Mouse (Mus musculus): ENCODE measurements around the gene Zfp513.

Gene Zfp513

DNA sequence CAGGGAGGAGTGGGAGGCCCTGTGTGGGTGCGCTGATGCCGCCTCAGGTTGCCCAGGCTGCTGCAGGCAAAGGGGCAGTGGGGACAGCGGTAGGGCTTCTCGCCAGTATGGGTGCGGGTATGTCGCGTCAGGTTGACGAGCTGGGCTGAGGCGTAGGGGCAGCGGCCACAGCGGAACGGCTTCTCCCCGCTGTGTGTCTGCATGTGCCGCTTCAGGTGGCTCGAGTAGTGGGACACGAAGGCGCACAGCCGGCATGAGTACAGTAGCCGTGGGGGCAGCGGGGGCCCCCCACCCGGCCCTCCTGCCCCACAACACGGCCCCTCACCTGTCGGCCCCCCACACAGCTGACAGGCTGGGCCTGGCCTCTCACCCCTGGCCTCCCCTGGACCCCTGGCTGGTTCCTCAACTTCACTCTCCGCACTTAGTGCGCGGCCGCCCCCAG is 1.8 kb downstream of the Zfp513 start:
- peak; percentile 57 to 67 for DNase-seq (ENCODE audit: inconsistent age in 2 of 2, low spot score in 1 of 2)

DNA sequence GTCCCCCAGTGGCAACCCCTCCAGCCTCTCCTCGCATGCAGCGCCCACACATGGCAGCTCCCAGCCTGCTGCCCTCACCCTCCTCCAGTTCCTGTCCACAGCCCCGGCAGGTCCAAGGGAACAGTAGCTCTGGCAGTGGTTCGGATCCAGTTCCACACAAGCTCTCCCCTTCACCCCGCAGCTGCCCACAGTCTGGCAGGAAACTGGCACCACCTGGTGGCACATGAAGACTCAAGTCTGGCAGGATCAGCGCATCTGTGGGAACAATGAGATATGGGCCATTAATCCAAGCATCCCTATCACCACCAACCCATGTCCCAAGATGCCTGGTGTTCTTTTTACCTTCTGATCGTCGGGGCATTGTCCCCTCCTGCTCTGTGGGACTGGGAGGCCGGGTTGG is 2.2 kb downstream of the Zfp513 start:
- peak in 1 of 2 experiments; percentile 73 for DNase-seq (ENCODE audit: inconsistent age in 2 of 2, low spot score in 1 of 2)

GRCm38 (mm10) chr5:31199321-31199892 is 2.7 kb downstream of the Zfp513 start:
- DNase-seq (ENCODE audit: inconsistent age in 2 of 2, low spot score in 1 of 2) = peak in 1 of 2 experiments; percentile 53

- peak in 1 of 2 experiments; percentile 57 for DNase-seq (ENCODE audit: inconsistent age in 2 of 2, low spot score in 1 of 2)
Measured at GRCm38 (mm10) chr5:31198616-31199320, 3.3 kb downstream of the Zfp513 start.

GRCm38 (mm10) chr5:31198170-31198569 is 3.9 kb downstream of the Zfp513 start:
- DNase-seq (ENCODE audit: inconsistent age in 2 of 2, low spot score in 1 of 2) = peak in 1 of 2 experiments; percentile 59

DNA sequence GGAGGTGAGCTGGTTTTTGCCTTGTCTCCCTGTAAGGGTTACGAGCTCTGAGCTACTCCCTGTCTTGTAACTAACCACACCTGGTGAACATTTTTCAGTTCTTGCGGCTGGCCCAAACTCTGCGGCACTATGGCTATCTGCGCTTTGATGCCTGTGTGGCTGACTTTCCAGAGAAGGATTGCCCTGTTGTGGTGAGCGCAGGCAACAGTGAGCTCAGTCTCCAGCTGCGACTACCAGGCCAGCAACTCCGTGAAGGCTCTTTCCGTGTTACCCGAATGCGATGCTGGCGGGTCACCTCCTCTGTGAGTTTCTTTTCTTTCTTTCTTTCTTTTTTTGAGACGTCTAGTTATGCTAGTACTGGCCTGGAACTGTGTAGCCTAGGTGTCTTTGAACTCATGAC is 5.0 kb downstream of the Zfp513 start:
- DNase-seq (ENCODE audit: inconsistent age in 2 of 2, low spot score in 1 of 2) = no peak

- no peak for DNase-seq (ENCODE audit: inconsistent age in 2 of 2, low spot score in 1 of 2)
Measured at GRCm38 (mm10) chr5:31196207-31196606, 5.9 kb downstream of the Zfp513 start.

- no peak for DNase-seq (ENCODE audit: inconsistent age in 2 of 2, low spot score in 1 of 2)
Measured at GRCm38 (mm10) chr5:31195671-31196070, 6.4 kb downstream of the Zfp513 start.

DNA sequence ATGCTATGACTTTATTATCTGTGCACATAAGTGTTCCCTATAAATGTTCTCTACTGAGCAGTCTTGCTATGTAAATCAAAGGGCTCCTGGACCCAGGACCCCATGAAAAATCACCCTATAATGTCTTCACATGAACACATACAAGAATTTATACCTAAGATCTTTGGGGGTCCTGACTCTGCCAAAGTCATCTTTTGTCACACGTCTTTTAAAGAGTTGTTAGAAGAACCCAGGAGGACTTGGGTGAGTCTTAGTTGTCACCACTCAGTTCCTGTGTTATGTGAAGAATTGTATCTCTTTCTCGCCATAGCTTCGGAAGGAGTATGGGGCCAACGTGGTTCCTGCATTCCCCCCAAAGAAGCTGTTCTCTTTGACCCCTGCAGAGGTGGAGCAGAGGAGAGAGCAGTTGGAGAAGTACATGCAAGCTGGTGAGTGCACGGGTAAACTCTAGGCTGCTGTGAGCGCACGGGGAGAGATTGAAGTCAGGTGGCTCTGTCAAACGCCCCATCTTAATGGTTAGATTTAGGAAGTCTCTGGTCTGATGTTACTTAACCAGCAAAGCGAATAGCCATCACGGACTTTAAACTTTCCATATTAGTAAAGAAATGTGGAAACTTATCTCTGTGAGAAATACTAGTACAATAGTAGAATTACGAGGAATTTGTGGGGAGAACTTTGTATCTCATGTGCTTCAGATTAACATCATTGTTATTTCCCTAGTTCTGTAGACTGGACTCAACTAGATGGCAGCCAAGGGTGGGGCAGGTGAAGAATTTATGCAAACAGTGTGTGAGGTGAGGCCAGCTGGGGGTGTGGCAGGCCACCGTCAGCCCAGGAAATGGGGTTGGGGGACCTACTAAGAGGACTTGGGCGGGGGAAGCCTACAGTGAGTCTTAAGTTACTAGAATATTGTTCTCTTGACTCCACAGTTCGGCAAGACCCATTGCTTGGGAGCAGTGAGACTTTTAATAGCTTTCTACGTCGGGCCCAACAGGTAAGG is 7.3 kb downstream of the Zfp513 start:
- no peak for DNase-seq (ENCODE audit: inconsistent age in 2 of 2, low spot score in 1 of 2)

GRCm38 (mm10) chr5:31193631-31194281 is 8.3 kb downstream of the Zfp513 start:
- DNase-seq (ENCODE audit: inconsistent age in 2 of 2, low spot score in 1 of 2) = no peak

DNA sequence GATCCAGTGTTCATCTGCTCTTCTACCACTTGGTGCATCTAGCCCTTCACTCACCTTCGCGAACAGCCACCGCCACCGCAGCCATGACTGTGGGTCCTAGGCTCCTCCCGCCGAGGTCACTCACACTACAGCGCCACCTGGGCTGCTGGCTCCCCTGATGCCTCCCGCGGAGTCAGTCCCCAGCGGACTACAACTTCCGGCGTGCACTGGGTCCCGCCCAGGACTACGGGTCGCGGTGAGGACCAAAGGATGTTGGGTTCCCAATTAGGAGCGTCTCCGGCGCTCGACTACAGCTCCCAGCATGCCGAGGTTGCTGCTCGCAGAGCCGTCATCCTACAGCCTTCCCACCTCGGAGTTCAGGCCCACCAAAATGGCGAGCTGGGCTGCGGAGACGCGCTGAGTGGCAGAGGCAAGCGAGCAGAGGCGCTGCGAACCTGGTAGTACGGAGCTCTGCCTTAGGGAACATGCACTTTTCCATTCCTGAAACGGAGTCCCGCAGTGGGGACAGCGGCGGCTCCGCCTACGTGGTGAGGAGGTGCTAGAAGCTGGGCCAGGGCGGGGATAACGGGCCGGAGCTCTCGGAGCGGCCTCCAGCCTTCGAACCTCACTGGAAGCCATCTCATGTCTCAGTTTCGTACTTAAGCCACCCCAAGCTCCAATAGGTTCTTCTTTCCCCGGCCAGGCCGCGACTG is 9.0 kb downstream of the Zfp513 start, which contains the start of the genes Snx17 and Eif2b4:
Gene Snx17 (plus strand): TSS at position 289 of the 692 bp plus-strand sequence.
Gene Eif2b4 (minus strand): TSS at position 492 of the 692 bp plus-strand sequence.
- peak; percentile 99 to 100 for DNase-seq (ENCODE audit: inconsistent age in 2 of 2, low spot score in 1 of 2)

DNA sequence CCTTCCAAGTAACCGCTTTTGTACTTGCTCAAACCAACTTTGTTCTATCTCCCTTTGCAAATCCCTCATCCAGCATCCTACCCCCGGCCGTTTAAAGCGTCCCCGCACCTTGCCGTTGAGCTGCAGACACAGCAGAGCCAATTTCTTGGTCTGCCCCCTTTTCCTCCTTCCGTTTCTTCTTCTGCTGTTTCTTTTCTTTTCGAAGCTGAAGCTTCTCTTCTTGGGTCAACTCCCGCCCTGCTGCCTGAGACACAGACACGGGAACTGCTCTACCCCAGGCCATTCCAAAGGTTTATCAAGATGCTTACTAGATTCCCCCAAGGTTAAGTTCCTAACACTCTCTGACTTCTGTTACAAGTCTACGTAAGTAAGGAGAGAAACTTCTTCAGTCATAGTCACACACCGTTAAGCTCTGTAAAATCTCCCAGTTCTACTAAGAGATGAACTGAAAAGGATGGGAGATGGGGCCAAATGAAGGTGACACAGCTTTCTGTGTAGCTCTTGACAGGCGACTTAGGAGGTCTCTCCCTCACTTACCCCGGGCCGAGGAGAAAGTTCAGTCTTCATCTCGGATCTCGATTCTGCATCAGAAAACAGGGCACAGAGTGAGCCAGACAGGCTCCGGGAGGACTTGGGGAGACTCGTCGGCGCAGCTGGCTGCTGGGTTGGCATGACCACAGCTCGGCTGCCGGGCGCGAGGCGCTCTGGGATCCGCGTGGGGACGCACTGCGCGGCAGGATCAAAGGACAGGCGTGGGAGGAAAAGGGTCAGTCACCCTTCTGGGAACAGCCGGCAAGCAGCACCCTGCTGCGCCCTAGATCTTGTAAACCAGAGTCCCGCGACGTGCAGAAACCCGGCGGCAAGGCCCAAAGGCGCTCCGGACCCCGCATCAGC is 9.8 kb downstream of the Zfp513 start:
- DNase-seq (ENCODE audit: inconsistent age in 2 of 2, low spot score in 1 of 2) = no peak

- DNase-seq (ENCODE audit: inconsistent age in 2 of 2, low spot score in 1 of 2) = no peak
Measured at GRCm38 (mm10) chr5:31190201-31190600, 11.9 kb downstream of the Zfp513 start.

DNA sequence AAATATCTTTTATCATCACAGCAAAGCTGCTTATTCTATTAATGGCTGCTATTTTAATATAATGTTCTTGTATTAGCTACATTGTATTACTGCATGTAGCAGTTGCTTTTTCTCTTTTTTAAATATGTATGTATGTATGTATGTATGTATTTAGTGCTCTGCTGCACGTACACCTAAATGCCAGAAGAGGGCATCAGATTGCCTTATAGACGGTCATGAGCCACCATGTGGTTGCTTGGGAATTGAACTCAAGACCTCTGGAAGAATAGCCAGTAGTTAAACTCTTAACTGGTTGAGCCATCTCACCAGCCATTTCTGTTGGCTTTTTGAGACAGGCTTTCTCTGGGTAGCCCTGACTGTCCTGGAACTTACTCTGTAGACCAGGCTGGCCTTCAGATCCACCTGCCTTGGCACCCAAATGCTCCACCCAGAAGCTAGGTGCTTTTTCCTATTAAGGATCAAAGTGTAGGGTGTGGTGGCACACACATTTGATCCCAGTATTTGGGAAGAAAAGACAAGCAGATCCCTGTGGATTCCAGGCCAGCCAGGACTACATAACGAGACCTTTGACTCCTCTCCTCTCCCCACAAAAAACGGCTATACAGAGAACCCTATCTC is 13.8 kb downstream of the Zfp513 start:
- DNase-seq (ENCODE audit: inconsistent age in 2 of 2, low spot score in 1 of 2) = no peak

DNA sequence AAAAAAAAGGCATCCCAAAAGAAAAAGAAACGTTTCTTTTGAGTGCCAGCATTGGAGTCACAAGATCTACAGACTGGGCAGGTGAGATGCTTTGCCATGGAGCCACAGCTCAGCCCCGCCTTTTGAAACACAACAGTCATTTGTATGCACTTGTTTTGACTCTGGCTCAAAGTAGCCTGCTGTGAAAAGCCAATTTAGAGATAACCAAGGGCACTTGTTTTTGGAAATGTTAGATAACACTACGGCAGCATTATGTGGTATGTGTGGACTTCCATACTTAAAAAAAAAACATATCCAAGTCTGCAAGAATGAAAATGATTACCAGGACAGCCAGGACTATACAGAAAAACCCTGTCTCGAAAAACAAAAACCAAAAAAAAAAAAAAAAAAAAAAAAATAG is 18.4 kb downstream of the Zfp513 start:
- no peak for DNase-seq (ENCODE audit: inconsistent age in 2 of 2, low spot score in 1 of 2)

DNA sequence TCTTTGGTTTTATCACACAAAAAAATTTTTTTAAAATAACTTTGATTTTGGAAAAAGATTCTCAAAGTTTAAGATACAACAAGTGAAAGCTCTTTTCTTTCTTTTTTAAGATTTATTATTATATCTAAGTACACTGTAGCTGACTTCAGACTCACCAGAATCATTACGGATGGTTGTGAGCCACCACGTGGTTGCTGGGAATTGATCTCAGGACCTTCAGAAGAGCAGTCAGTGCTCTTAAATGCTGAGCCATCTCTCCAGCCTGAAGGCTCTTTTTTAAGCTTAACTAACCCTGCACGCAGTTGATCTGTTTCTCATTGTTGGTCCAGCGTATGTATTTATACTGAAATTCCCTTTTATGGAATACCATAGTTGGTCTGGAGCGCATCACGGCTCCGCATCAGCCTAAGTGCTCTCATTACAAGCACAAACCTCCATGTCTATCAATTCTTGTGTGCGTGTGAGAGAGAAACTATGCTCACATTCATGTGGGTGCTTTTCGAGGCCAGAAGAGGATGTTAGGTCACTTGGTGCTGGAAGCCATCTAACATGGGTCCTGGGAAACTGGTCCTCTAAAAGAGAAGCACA is 20.8 kb downstream of the Zfp513 start:
- DNase-seq (ENCODE audit: inconsistent age in 2 of 2, low spot score in 1 of 2) = no peak

- DNase-seq (ENCODE audit: inconsistent age in 2 of 2, low spot score in 1 of 2) = peak; percentile 96 to 98
Measured at GRCm38 (mm10) chr5:31179766-31180630, 22.1 kb downstream of the Zfp513 start, which contains the start of the genes Gm29609 and Gtf3c2. Gm29609 (minus strand) TSS chr5:31179911. Gtf3c2 (minus strand) TSS chr5:31180144.

Measured in adrenal gland, adult (tissue).